Mouse (Mus musculus) liver, postnatal 0 days (tissue): Measurements from ENCODE around the gene Ptma.

ENCODE experiments used
- CTCF ChIP-seq: sonication (generic); IDR thresholded peaks from 2 replicates; pipeline ENCODE4 v1.5.1; 2016; ENCODE audit warnings: antibody characterized with exemption, low read depth
- EP300 ChIP-seq: IDR thresholded peaks from 2 replicates; pipeline ENCODE4 v1.6.1; 2016; ENCODE audit warnings: antibody characterized with exemption, low read depth, mild to moderate bottlenecking

GRCm38 (mm10) chr1:86542584-86542983, 16.1 kb downstream of the Ptma start:
- TF ChIP-seq CTCF (no peak), EP300 (0 out of 2 replicates have a peak, but pooled peaks have one; percentile 17)
